Mouse (Mus musculus): ENCODE results near the gene Magi1.

Gene Magi1

GRCm38 (mm10) chr6:94158119-94158848 is 125.4 kb downstream of the Magi1 start:
- DNase-seq (ENCODE audit: low spot score) = no peak

- no peak for DNase-seq (ENCODE audit: low spot score)
Observed at GRCm38 (mm10) chr6:94155996-94156395, 127.7 kb downstream of the Magi1 start.

- no peak for DNase-seq (ENCODE audit: low spot score)
Observed at GRCm38 (mm10) chr6:94154854-94155601, 128.7 kb downstream of the Magi1 start.

- no peak for DNase-seq (ENCODE audit: low spot score)
Observed at GRCm38 (mm10) chr6:94152881-94153280, 130.8 kb downstream of the Magi1 start.

GRCm38 (mm10) chr6:94150876-94151275 is 132.8 kb downstream of the Magi1 start:
- DNase-seq (ENCODE audit: low spot score) = no peak

GRCm38 (mm10) chr6:94149800-94150199 is 133.9 kb downstream of the Magi1 start:
- no peak for DNase-seq (ENCODE audit: low spot score)

- DNase-seq (ENCODE audit: low spot score) = no peak
Observed at GRCm38 (mm10) chr6:94146206-94146493, 137.6 kb downstream of the Magi1 start.

- DNase-seq (ENCODE audit: low spot score) = peak; percentile 54
Observed at GRCm38 (mm10) chr6:94145430-94146205, 138.1 kb downstream of the Magi1 start.

- DNase-seq (ENCODE audit: low spot score) = no peak
Observed at GRCm38 (mm10) chr6:94142493-94142892, 141.2 kb downstream of the Magi1 start.

- DNase-seq (ENCODE audit: low spot score) = no peak
Observed at GRCm38 (mm10) chr6:94141496-94141895, 142.2 kb downstream of the Magi1 start.

GRCm38 (mm10) chr6:94139952-94140414 is 143.7 kb downstream of the Magi1 start:
- peak; percentile 28 for DNase-seq (ENCODE audit: low spot score)

- no peak for DNase-seq (ENCODE audit: low spot score)
Observed at GRCm38 (mm10) chr6:94136693-94137092, 147.0 kb downstream of the Magi1 start.

GRCm38 (mm10) chr6:94134159-94134558 is 149.6 kb downstream of the Magi1 start:
- no peak for DNase-seq (ENCODE audit: low spot score)

GRCm38 (mm10) chr6:94131999-94132398 is 151.7 kb downstream of the Magi1 start:
- DNase-seq (ENCODE audit: low spot score) = no peak

GRCm38 (mm10) chr6:94130389-94130788 is 153.3 kb downstream of the Magi1 start:
- DNase-seq (ENCODE audit: low spot score) = no peak

- no peak for DNase-seq (ENCODE audit: low spot score)
Observed at GRCm38 (mm10) chr6:94126763-94127162, 157.0 kb downstream of the Magi1 start.

GRCm38 (mm10) chr6:94125144-94125543 is 158.6 kb downstream of the Magi1 start:
- DNase-seq (ENCODE audit: low spot score) = no peak

GRCm38 (mm10) chr6:94124279-94124678 is 159.4 kb downstream of the Magi1 start:
- no peak for DNase-seq (ENCODE audit: low spot score)

- DNase-seq (ENCODE audit: low spot score) = no peak
Observed at GRCm38 (mm10) chr6:94122566-94123150, 161.1 kb downstream of the Magi1 start.

GRCm38 (mm10) chr6:94121488-94121887 is 162.2 kb downstream of the Magi1 start:
- DNase-seq (ENCODE audit: low spot score) = no peak

GRCm38 (mm10) chr6:94116434-94117432 is 167.0 kb downstream of the Magi1 start:
- DNase-seq (ENCODE audit: low spot score) = no peak
